ENCODE assay signal across 15 mouse cellular contexts in genomic region chr9:111932455-111932854, GRCm38 (mm10).
"Had no signal": no experiment of that assay in that cellular context is flagged by ENCODE, and none has a peak within 500 bp of the region (broad histone marks: within the 10 kb centered on the region; RNA-seq: fewer than 3 reads in every experiment).

No protein-coding gene starts in this region.

- H3K4me1 ChIP-seq: liver, embryonic 13.5 days; midbrain, embryonic 13.5 days had no signal

- H3K27me3 ChIP-seq: liver, embryonic 13.5 days; midbrain, embryonic 13.5 days had no signal

- H3K4me2 ChIP-seq: liver, embryonic 13.5 days; midbrain, embryonic 13.5 days had no signal

- DNase-seq: kidney, adult 18-20 months; kidney, postnatal 25 days; layer of hippocampus, adult 9-11 months; liver, embryonic 13.5 days; lung, adult 2 months; lung, postnatal 14 days; lung, postnatal 4 days; right cerebral cortex, postnatal 14 days; right cerebral cortex, postnatal 4 days; thymus, postnatal 25 days had no signal

- ATAC-seq: intestine, embryonic 16.5 days; midbrain, embryonic 13.5 days had no signal

- H3K27ac ChIP-seq: kidney, postnatal 0 days; layer of hippocampus, adult 2 months; liver, embryonic 13.5 days; midbrain, embryonic 13.5 days; stomach, postnatal 0 days had no signal

- H3K9me3 ChIP-seq: liver, embryonic 13.5 days; midbrain, embryonic 13.5 days had no signal

- H3K36me3 ChIP-seq: liver, embryonic 13.5 days; midbrain, embryonic 13.5 days had no signal

- H3K4me3 ChIP-seq: layer of hippocampus, adult 2 months; liver, embryonic 13.5 days; midbrain, embryonic 13.5 days had no signal

- H3K9ac ChIP-seq: liver, embryonic 13.5 days; midbrain, embryonic 13.5 days had no signal
